Mouse (Mus musculus) C2C12 (cell line): Measurements from ENCODE around the gene Tmem115.

ENCODE experiments used
- CEBPB ChIP-seq: IDR thresholded peaks from one replicate; pipeline ENCODE4 v1.6.1; 2011; ENCODE audit warnings: low read depth, mild to moderate bottlenecking, control low read depth, moderate library complexity
- CTCF ChIP-seq: IDR thresholded peaks from one replicate; pipeline ENCODE4 v1.5.1; 2011; ENCODE audit not compliant: control insufficient read depth, insufficient read depth, insufficient read length
- FOSL1 ChIP-seq: IDR thresholded peaks from one replicate; pipeline ENCODE4 v1.8.0; 2011; ENCODE audit warnings: mild to moderate bottlenecking, low read length; ENCODE audit not compliant: poor library complexity, insufficient read depth, severe bottlenecking
- MYOD1 ChIP-seq: IDR thresholded peaks from one replicate; pipeline ENCODE4 v1.6.1; 2011; ENCODE audit warnings: low read depth; ENCODE audit not compliant: control insufficient read depth, insufficient read length

DNA sequence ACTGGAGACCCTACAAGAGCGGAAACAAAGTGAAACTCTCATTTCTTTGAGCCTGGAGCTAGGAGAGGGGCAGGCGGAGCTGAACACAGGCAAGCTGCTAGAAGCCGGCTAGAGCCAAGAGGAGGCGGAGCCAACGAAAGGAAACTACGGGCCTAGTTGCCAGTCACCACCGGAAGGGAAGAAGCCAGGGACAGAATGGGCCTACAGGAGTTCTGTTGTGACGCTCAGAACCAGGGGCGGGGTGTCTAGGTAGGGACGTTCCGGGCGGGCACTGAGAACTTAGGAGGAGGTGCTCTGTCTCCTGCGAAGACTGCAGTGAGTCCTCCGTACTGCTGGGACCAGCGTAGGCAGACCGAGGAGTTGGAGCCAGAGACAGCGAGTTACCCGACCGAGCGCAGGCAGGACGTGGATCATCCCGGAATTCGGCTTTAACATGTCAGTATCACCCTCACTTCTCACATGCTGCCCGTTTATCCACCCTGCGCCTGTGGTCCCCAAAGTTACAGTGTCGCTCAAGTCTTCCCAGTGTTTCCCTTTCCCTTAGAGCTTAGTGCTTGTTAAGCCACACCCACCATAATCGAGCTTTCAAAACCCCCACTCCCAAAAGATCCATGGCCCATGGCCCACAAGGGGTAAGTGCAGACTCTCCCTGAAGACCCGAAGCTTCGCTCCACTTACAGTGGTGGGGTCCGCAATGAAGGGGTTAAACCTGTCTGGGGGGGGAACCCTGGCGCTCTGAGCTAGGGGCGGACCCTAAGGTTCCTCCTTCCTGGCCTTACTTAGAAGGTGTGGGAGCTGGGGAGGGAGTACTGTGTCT lies 47.0 kb downstream of the Tmem115 start, which contains the start of gene Hyal3:
- no peak for TF ChIP-seq CTCF
- TF ChIP-seq FOSL1: no peak
- no peak for TF ChIP-seq CEBPB
- TF ChIP-seq MYOD1: no peak
